Mouse (Mus musculus) right cerebral cortex, adult 18-20 months (tissue): ENCODE data around the gene Klhl26.
"Not testable (repeated sequence)": the region's sequence is repeated elsewhere in the genome, so short reads cannot be mapped to it uniquely, and the experiment has no call there.

Source experiments
- DNase-seq: peaks from one replicate; pipeline ENCODE4 v3.0.0; 2022; ENCODE audit warnings: mixed read lengths

Klhl26 gene

DNA sequence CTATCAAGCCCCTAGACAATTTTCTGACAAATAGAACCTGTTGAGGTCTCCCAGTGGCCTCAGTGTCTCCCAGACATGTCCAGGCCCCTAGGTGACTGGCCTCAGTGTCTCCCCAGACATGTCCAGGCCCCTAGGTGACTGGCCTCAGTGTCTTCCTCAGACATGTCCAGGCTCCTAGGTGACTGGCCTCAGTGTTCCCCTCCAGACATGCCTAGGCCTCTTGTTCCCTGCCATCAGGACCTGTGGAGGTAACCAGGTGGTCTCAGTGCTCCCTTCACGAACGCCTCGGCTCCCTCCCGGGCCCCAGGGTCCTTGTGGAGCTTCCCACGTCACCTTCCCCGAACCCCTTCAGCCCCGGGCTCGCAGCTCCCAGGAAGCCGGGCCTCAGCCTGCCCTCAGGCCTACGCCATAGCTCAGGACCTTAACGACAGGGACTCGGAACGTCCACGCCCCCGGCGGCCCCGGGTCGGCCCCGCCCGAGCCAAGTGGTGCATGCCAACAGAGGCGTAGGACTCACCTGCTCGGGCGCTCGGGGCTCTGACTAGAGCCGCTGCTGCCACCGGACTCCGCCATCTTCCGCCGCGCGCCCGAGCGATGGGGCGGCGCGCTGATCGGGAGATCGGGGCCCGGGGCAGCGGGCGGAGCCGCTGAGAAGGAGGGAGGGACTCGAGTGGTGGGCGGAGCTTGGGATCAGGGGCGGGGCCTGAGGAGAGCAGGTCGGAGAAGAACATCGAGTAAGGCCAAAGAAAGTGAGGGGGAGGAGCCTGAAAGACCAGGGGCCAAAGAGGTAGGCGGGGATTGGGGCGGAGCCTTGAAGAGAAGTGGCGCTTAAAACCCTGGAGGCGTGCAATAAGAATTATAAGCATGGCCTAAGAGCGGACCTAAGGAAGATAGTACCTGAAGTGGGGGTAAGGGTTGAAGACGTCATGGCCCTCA lies at the start of gene Klhl26:
TSS of gene Klhl26 (minus strand) at position 636 of the 936 bp plus-strand sequence.
- DNase-seq = peak; percentile 93

DNA sequence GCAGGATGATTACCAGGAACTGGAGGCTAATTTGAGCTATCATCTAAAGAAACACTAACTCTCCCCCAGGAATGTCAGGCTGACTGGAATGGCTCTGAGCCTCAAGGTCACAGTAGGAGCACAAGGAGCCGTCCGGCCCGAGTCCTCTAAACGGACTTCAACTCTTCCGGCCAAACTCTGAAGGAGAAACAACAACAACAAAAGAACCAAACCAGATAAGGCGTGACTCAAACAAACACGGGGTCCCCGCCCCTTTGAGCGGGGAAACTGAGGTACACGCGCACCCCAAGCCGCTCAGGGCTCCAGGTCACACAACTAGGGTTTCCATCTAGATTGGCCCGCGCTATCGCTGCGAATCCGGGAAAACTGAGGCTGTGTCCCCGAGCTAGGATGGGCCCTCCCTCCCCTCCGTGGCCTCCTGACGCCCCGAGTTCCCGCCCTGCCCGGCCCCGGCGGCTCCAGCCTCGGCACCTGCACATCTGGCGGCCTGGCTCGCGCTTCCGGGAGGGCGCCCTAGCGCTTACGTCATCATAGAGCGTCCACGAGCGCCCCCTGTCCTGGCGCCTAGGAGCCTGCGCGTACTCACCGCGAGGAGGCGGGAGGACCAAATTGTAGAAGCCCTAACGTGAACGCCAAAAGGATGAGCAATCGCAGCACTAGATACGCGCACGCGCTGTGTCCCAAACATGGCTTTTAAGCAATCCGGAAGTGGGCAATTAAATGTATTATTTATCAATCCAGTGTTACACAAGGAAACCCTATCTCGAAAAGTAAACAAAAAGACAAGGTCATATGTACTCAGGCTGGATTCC lies 46.0 kb upstream of the Klhl26 start:
- peak; percentile 97 for DNase-seq

- DNase-seq = no peak
These were observed 42.8 kb upstream of the Klhl26 start for GRCm38 (mm10) chr8:70519606-70520005.

GRCm38 (mm10) chr8:70519043-70519442 lies 42.3 kb upstream of the Klhl26 start:
- peak; percentile 61 for DNase-seq

DNA sequence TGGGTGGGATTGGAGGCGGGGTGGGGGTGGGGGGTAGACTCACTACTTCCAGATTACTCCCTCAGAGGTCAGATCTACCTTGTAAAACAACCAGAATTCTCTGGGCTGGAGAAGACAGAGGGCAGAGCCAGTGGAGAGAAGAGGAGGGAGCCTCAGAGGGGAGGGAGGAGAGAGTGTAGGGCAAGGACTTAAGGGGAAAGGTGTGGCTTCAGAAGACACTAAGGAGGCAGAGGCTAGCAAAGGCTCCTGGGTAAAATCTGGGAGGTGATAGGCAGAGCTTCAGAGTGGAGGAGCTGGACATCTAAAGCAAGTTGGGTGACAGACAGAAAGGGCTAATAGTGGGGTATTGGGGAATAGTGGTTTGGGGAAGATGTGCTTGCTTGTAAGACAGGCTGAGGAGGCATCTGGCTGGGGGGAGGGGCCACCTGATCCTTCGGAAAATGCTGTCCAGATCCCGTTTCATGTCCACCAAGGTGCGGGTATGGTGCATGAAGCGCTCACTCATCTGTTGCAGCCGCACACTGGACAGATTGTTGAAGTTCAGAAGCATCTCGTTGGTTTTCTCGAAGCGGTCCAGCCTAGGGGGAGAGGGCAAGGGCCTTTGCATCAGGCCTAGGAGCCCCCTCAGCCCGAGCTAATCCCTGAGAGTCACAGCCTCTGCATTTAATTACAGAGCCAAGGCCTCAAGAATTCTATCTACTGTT lies 41.3 kb upstream of the Klhl26 start:
- no peak for DNase-seq

- DNase-seq = peak; percentile 78
These were observed 36.7 kb upstream of the Klhl26 start for GRCm38 (mm10) chr8:70513441-70513840.

- DNase-seq = no peak
These were observed 35.6 kb upstream of the Klhl26 start for GRCm38 (mm10) chr8:70512253-70512903.

DNA sequence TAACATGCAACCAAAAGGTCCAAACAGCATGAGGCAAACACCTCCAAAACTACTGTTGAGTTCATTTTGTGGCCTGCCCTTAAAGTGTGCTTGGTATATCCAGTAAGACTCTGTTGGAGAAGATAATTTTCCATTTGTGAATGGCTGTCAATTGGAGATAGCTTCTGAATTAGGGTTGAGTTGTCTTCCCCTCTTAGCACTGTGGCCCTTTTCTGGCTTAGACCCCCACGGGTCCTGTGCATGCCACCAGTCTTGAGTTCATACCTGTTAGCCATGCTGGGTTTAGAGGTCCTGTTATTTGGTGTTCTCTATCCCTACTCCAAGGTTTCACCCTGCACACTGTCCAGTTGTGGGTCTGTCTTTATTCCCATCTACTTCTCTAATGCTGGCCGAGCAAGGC lies 35.0 kb upstream of the Klhl26 start:
- DNase-seq = no peak

GRCm38 (mm10) chr8:70511174-70511573 lies 34.4 kb upstream of the Klhl26 start:
- DNase-seq = not testable (repeated sequence)

GRCm38 (mm10) chr8:70510228-70510915 lies 33.6 kb upstream of the Klhl26 start, which contains the start of gene Uba52:
Gene Uba52, minus strand, starts transcription at chr8:70510801.
- DNase-seq = peak; percentile 98

DNA sequence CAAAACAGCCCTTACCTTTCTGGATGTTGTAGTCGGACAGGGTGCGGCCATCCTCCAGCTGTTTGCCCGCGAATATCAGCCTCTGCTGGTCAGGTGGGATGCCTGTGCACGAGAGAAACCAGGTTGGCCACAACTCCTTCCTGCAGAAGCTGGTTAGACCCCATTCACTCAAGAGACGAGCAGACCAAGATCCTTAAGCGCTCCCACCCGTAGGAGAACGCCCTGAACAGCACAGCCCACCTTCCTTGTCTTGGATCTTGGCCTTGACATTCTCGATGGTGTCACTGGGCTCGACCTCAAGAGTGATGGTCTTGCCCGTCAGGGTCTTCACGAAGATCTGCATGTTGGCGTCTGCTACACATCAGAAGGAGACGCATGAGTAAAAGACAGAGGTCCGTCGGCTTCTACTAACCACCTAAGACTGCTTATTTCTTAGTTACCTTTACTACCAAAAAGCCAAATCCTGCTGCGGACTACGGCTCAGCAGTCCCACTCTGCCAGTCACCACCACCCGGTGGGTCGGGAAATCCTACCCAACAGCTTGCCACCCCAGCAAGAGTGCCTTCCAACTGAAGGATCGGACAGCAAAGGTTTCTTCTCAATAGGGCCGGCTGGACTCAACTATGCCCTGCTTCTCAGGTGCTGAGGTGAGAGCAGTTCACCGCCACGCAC lies 32.6 kb upstream of the Klhl26 start:
- DNase-seq = no peak

DNA sequence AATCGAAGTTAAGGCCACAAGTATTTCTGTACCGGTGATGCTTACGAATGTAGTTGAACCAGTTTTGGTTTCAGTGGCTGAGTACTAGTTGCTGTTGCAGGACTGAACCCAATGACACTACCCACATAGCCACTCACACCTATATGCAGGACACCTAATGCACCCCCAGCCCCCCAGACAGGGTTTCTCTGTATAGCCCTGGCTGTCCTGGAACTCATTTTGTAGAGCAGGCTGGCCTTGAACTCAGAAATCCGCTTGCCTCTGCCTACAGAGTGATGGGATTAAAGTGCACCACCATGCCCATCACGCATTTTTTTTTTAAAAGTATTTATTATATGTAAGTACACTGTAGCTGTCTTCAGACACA lies 30.2 kb upstream of the Klhl26 start:
- DNase-seq = no peak

DNA sequence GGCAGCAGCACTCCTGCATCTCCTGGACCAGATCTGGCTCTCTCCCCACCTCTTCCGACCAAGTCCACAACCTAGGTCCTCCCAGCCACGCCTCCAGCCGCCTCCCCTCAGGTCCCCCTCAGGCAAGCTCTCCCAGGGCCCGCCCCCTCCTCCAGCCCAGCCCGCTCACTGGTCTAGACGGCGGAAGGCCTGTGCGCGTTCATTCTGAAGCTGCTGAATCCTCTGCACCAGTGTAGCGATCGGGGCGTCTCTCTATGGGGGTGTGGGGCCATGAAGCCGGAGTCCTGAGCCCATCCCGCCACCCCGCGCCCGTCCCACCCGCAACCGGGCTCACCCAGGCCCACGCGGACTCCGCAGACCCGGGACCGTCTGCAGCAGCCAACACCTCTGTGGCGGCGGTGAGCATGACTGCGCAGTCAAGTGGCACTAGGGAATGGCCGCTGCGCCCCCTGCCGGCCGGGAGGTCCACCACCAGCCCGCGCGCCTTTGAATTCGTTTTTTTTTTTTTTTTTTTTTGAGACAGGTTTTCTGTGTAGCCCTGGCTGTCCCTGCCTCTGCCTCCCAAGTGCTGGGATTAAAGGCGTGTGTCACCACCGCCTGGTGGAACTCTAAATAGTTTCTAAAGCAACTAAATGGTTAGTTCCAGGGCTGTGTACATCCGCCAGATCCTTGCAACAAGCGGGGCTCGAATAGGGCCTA lies 29.7 kb upstream of the Klhl26 start, which contains the start of gene Rex1bd:
TSS of gene Rex1bd (minus strand) at position 425 of the 699 bp plus-strand sequence.
- DNase-seq = peak; percentile 93

- no peak for DNase-seq
These were observed 29.0 kb upstream of the Klhl26 start for GRCm38 (mm10) chr8:70505698-70506327.

GRCm38 (mm10) chr8:70504851-70505250 lies 28.1 kb upstream of the Klhl26 start:
- DNase-seq = peak; percentile 80

DNA sequence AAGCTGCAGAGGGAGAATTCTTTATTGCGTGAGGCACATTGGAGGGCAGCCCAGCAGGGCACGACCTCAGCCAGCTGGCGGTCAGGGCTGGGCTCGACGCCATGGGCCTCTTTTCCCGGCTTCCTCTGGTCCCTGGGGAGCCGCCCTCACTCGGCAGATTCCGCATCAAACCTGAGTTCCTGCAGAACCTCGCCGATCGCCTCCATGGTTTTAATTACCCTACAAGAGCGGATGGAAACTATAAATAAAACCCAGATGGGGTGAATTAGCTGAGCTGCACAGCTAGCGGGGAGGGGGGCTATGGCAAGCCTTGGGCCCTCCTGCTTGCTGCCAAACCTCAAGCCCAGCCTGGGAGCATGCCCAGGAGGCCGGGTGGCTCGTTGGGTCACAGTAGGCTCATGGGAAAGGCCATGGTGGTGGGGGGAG lies 27.5 kb upstream of the Klhl26 start:
- DNase-seq = peak; percentile 44

DNA sequence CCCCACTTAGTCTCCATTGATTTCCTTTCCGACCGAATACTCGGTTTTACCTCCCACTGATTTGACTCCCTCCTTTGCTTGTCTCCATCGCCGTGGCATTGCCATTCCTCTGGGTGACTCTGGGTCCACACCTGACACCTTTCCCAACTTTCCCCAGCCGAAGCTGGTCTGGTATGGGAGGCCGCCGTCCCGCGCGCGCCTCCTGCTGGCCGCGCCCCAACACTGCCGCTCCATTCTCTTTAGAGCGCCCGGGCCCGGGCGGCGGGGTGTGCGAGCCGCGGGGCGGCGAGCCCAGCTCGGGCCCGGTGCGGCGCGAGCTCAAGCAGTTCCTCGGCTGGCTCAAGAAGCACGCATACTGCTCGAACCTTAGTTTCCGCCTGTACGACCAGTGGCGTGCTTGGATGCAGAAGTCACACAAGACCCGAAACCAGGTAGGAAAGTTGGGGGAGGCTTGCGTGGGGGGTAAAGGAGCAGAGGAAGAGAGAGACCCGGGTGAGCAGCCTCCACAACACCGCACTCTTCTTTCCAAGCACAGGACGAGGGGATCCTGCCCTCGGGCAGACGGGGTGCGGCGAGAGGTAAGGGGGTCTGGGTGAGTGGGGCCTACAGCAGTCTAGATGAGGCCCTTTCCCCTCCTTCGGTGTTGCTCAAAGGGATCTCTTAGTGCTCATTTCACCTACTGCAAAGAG lies 26.4 kb upstream of the Klhl26 start:
- DNase-seq = peak; percentile 60

- no peak for DNase-seq
These were observed 25.8 kb upstream of the Klhl26 start for GRCm38 (mm10) chr8:70502540-70502939.

DNA sequence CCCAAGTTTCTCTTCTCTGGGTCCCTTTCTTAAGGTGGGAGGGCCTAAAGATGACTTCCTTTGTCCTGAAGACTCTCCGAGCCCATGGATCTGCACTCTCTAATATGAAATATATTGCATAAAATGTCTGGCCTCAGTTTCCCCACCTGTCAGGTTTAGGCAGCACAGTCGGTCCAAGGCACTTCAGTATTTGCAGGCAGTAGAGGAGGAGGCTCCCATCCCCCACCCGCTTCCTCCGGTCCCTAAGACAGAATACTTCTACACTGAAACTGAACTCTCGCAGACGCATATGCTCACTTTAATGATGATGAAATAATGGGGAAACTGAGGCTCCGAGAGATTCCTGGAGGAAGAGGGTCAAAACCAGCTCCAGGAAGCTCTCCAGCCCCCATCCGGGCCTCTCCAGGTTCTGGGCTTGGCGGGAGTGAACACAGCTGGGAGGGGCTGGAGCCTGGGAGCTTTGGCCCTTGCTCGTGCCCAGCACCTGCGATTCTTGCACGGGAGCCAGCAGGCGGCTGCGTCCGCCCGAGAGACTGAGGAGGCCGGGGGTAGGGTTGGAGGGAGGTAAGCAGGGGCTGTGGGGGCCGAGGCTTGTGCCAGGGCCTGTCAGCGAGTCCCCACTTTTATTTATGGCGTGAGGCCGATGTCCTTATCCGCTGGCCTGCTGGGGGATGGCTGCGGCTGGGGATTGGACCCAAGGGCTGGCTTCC lies 25.2 kb upstream of the Klhl26 start:
- DNase-seq = no peak
